Mouse (Mus musculus) lung, postnatal 0 days (tissue): ENCODE results near the gene Nutf2. TPM values are rescaled to one million over a fixed set of nuclear protein-coding genes. Genes with fewer than 3 reads are reported as not detected.

Experiments used
- ATAC-seq: fragments of 200-750 bp; cut with Nextera tagmentation; 2 replicates; pipeline ENCODE4 v1.8.0; 2017; ENCODE audit warnings: moderate library complexity
- DNase-seq: peaks from one replicate; pipeline ENCODE4 v3.0.0-alpha.2; 2016; ENCODE audit warnings: low spot score
- H3K27ac ChIP-seq: fragments of 300-500 bp; sonication (generic); 2 replicates; pipeline ENCODE4 v1.5.1; 2014; ENCODE audit warnings: antibody characterized with exemption, mild to moderate bottlenecking, low read length, mixed read lengths
- H3K27me3 ChIP-seq: fragments of 300-500 bp; sonication (generic); replicated peaks from 2 replicates; pipeline ENCODE4 v1.6.1; 2014; ENCODE audit warnings: low read length, mixed read lengths; ENCODE audit not compliant: insufficient read depth
- H3K36me3 ChIP-seq: fragments of 300-500 bp; sonication (generic); 2 replicates; pipeline ENCODE4 v1.6.1; 2014; ENCODE audit warnings: low read length, mixed read lengths; ENCODE audit not compliant: insufficient read depth
- H3K4me1 ChIP-seq: fragments of 300-500 bp; sonication (generic); 2 replicates; pipeline ENCODE4 v1.6.1; 2014; ENCODE audit warnings: antibody characterized with exemption, low read depth, low read length, mixed read lengths; ENCODE audit not compliant: insufficient read depth
- H3K4me2 ChIP-seq: fragments of 300-500 bp; sonication (generic); replicated peaks from 2 replicates; pipeline ENCODE4 v1.6.1; 2014; ENCODE audit warnings: low read depth, mild to moderate bottlenecking, low read length, moderate library complexity, mixed read lengths
- H3K4me3 ChIP-seq: fragments of 300-500 bp; sonication (generic); 2 replicates; pipeline ENCODE4 v1.5.1; 2014; ENCODE audit warnings: low read depth, low read length
- H3K9ac ChIP-seq: fragments of 300-500 bp; sonication (generic); replicated peaks from 2 replicates; pipeline ENCODE4 v1.6.1; 2014; ENCODE audit warnings: low read depth, mild to moderate bottlenecking
- H3K9me3 ChIP-seq: fragments of 300-500 bp; sonication (generic); 2 replicates; pipeline ENCODE4 v1.6.1; 2016; ENCODE audit warnings: low read length, mixed read lengths
- CTCF ChIP-seq: IDR thresholded peaks from 2 replicates; pipeline ENCODE4 v1.5.1; 2016; ENCODE audit warnings: antibody characterized with exemption, mild to moderate bottlenecking
- EP300 ChIP-seq: IDR thresholded peaks from 2 replicates; pipeline ENCODE4 v1.6.1; 2016; ENCODE audit warnings: antibody characterized with exemption, mild to moderate bottlenecking, control low read depth
- WGBS: fragments of 180-500 bp; shearing (Covaris S2); extraction: QIAGEN DNeasy Blood & Tissue Kit; methylation state at CpG from one replicate; pipeline ENCODE4 v1.1.7; 2014; 5-methylcytosine and 5-hydroxymethylcytosine counted together
- polyA plus RNA-seq: library from polyadenylated mRNA; unstranded; fragments of >200 nt; fragmentation: Nextera tagmentation; extraction: Ambion mirVana; gene quantifications from 2 replicates; pipeline ENCODE4 v1.2.1, GENCODE M21; 2015

The Nutf2 gene
- polyA plus RNA-seq, 1 experiment from 2014 or later, result 97.4 TPM

DNA sequence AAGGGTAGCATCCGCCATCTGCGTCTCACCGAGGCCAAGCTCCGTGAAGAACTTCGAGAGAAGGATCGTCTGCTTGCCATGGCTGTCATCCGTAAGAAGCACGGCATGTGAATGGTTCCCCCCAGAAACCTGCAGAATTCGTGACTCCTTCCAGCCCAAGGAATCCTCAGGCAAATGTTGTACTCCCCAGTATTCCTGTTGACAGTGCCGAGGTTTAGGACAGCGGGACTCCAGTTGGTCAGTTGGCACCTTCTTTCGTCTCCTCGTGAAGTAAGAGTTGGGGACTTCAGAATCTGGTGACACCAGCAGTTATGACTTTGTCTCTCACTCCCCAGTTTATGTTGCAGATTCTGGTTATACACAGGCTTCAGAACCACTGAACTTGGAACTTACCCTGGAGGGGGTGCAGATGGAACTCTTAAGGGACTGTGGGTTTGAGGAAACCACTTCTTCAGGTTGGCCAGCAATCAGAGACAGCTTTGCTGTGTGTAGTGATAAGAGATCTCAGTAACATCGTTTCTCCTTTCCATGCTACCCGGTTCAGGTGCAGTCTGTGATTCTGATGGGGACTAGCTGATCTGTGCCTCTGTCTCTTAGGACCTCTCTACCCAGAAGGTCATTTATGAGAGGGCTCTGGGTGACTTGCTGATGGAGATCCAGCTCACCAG, 4.1 kb upstream of the Nutf2 start:
- Histone ChIP-seq H3K27me3 (no peaks in the 10 kb centered on the region), H3K4me2 (peak overlapping the region; percentile 96), H3K4me1 (peaks cover 25% of the 10 kb centered on the region), H3K36me3 (no peaks in the 10 kb centered on the region), H3K9ac (peak overlapping the region; percentile 70), H3K27ac (peak overlapping the region; percentile 85), H3K4me3 (peak overlapping the region; percentile 83), H3K9me3 (no peaks in the 10 kb centered on the region)
- TF ChIP-seq CTCF (no peak), EP300 (no peak)
- ATAC-seq (no peak), DNase-seq (no peak)
- WGBS, result 6% methylated on average over 15 of the region's 15 CpGs

DNA sequence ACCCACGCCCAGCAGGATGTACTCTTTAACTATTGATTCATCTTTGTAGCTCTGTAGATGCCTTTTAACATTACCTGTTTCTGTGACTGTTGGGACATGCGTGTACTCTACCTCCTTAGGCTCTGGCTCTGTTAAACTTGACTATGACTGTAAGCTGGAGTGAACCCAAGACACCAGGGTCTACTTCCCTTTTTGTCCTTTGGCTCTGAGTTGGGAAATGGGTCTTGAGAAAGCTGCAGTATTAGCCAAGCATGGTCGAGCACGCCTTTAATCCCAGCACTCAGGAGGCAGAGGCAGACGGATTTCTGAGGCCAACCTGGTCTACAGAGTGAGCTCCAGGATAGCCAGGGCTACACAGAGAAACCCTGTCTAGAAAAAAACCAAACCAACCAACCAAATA, 1.9 kb upstream of the Nutf2 start:
- Histone ChIP-seq H3K27ac (no peak overlapping the region), H3K27me3 (no peaks in the 10 kb centered on the region), H3K4me2 (no peak overlapping the region), H3K4me1 (peaks cover 30% of the 10 kb centered on the region), H3K36me3 (no peaks in the 10 kb centered on the region), H3K9me3 (no peaks in the 10 kb centered on the region), H3K9ac (no peak overlapping the region), H3K4me3 (no peak overlapping the region)
- WGBS, result 86% methylated on average over 5 of the region's 5 CpGs
- TF ChIP-seq CTCF, result no peak
- no peak for TF ChIP-seq EP300
- DNase-seq, result peak; percentile 47
- no peak for ATAC-seq

DNA sequence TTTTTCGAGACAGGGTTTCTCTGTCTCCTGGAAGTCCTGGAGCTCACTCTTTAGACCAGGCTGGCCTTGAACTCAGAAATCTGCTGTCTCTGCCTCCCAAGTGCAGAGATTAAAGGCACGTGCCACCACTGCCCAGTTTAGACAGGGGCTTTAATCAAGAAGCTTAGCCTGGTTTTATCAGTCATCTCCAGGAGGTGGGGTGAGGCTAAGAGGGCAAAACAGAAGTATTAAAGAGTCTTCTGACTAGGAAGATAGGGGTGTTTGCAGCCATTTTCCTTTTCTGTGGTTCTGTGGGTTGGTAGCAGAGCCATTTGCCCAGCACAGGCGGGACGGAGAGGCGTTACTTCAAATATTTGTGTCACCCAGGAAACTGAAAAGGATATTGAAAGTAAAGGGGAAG, 1.1 kb upstream of the Nutf2 start:
- H3K4me1 ChIP-seq, result peaks cover 30% of the 10 kb centered on the region
- H3K9ac ChIP-seq, result no peak overlapping the region
- ATAC-seq (no peak), DNase-seq (no peak)
- WGBS, result 45% methylated on average over 5 of the region's 5 CpGs
- no peaks in the 10 kb centered on the region for H3K36me3 ChIP-seq
- TF ChIP-seq CTCF, result no peak
- TF ChIP-seq EP300, result no peak
- no peak overlapping the region for H3K4me3 ChIP-seq
- no peaks in the 10 kb centered on the region for H3K27me3 ChIP-seq
- no peaks in the 10 kb centered on the region for H3K9me3 ChIP-seq
- peak overlapping the region; percentile 83 for H3K27ac ChIP-seq
- no peak overlapping the region; the same call in 1 of the 2 replicates for H3K4me2 ChIP-seq

DNA sequence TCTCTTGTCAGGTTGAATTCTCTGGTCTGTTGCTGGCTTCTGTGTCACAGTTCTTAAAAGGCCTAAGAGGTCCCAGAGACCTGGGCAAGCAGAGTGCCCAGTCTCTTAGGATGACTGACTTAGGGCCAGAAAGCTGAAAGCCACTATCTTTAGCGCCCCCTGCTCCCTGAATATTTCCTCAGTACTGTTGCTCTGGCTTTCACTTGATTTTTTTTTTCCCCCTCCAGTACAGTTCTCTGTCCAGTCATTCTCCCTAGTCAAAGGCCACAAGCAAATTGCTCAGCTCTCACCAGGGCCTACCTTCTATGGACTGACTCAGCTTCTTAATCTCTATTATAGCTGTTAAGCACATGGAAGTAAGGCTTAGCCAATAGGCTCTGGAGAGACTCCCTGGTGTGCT, 1.6 kb downstream of the Nutf2 start:
- peak overlapping the region; percentile 75 for H3K9ac ChIP-seq
- ATAC-seq (no peak), DNase-seq (peak; percentile 61)
- no peaks in the 10 kb centered on the region for H3K27me3 ChIP-seq
- H3K4me1 ChIP-seq, result peaks cover 17% of the 10 kb centered on the region
- no peaks in the 10 kb centered on the region for H3K36me3 ChIP-seq
- TF ChIP-seq CTCF, result peak; percentile 52
- TF ChIP-seq EP300, result no peak
- 6% methylated on average over 1 of the region's 1 CpGs for WGBS
- no peak overlapping the region for H3K4me3 ChIP-seq
- no peaks in the 10 kb centered on the region for H3K9me3 ChIP-seq
- no peak overlapping the region for H3K27ac ChIP-seq
- H3K4me2 ChIP-seq, result peak overlapping the region; percentile 86

DNA sequence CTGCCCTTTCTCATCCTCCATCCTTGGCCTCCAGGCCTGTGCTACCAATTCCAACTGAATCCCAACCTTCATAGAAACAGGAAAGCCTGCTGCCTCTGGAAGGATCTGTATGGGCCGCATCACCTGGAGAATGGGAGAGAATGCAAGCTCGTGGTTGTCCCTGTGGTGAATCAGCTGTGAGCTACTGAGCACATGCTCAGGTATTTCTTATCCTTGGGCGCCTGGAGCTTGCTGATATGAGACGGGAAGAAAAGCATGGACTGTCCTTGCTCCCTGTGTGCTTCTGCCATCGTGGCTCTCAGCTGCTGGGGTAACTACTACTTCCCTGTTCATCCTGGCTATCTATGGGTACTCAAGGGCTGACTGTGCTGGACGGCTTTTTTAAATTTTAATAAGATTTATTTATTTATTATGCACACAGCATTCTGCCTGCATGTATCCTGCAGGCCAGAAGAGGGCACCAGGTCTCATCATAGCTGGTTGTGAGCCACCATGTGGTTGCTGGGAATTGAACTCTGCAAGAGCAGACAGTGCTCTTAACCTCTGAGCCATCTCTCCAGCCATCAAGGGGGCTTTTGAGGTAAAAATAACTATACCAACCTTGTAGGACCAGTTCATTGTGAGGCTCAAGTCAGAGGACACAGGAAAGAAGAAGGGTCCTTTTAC, 6.1 kb downstream of the Nutf2 start:
- H3K36me3 ChIP-seq, result no peaks in the 10 kb centered on the region

DNA sequence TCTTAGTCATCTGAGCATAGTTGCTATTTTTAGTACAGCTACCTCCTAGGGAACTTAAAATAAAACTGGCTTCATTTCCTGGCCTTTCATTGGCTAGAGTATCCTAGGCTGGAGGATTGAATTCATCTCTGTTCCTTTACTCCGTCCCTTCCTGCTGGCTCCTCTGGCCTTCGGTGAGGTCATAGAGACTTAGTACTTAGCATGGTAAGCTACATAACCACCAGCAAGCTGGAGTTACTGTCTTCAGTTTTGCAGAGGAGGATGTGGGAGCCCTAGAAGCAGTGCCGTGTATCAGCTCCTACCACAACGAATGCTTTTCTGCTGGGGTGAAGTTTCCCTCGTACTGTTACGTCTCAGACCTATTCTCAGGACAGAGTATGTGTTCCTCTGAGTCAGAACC, 13.9 kb downstream of the Nutf2 start:
- 60% methylated on average over 6 of the region's 6 CpGs for WGBS
- no peaks in the 10 kb centered on the region for H3K9me3 ChIP-seq
- H3K27me3 ChIP-seq, result no peaks in the 10 kb centered on the region
- peaks cover 18% of the 10 kb centered on the region; the same call in 1 of the 2 replicates for H3K36me3 ChIP-seq
- no peak overlapping the region for H3K4me3 ChIP-seq
- no peak overlapping the region for H3K9ac ChIP-seq
- no peaks in the 10 kb centered on the region for H3K4me1 ChIP-seq
- no peak overlapping the region for H3K4me2 ChIP-seq
- ATAC-seq (peak; percentile 77), DNase-seq (peak; percentile 21)
- H3K27ac ChIP-seq, result peak overlapping the region; percentile 32
- TF ChIP-seq EP300 (no peak), CTCF (no peak)

More for the DNA sequence above, 6.1 kb downstream of the Nutf2 start:
- Histone ChIP-seq H3K4me3 (no peak overlapping the region), H3K9ac (no peak overlapping the region), H3K9me3 (no peaks in the 10 kb centered on the region), H3K27ac (no peak overlapping the region), H3K4me2 (no peak overlapping the region), H3K4me1 (peaks cover 3% of the 10 kb centered on the region), H3K27me3 (no peaks in the 10 kb centered on the region)
- ATAC-seq, result no peak
- DNase-seq, result no peak
- TF ChIP-seq CTCF (peak; percentile 61), EP300 (no peak)
- WGBS, result 87% methylated on average over 6 of the region's 6 CpGs
